Mouse (Mus musculus) R1 (cell line): ENCODE measurements at regions not wholly inside any gene's neighbourhood (a gene's known extent, or its start where the extent isn't known, plus 50 kb on each side); places are given as distances from the start of the nearest gene placed in this dataset.

ENCODE experiments used
- DNase-seq: peaks from one replicate; pipeline ENCODE4 v3.0.0-alpha.2; 2018; ENCODE audit warnings: low read depth, low spot score

DNA sequence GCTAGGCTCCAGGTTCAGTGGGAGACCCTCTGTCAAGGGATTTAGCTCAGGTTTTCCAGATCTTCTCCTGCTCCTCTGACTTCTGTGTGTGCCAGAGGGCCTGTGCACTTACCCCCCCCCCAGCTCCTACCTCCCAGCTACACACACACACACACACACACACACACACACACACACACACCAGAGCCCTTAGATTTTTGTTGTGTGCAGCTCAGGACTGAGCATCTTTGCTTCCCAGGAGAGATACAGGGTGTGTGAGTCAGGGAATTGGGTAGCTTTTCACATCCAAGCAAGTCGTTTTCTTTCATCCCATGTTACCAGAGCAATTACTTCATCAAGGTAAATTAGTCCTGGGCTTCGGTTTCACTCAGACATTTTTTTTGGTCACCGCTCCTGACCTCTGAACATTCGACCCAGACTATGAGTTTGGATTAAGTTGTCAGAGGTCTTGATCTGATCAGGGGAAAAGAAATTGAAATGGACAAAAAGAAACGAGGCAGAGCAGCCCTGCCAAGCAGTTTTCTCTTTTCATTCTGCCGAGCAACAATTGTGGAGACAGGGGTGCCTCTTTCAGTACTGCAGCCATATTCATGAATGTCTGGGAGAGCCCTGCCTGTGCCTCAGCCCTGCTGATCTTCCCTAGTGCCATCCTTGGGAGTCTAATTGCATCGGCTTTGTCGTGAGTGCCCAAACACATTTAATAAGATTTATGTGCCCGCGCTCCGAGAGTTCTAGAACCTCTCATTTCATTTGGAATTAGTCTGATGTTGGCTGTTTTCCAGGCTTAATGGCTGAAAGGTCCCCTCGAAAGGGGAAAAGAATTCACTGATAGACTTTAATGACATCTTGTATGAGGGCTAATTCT is 241.3 kb downstream of the 1500009L16Rik start:
- DNase-seq, result no peak

GRCm38 (mm10) chr10:83964838-83965237 is 242.2 kb downstream of the 1500009L16Rik start:
- no peak for DNase-seq

GRCm38 (mm10) chr10:83970501-83970900 is 247.8 kb downstream of the 1500009L16Rik start:
- no peak for DNase-seq

GRCm38 (mm10) chr10:83974548-83974947 is 251.9 kb downstream of the 1500009L16Rik start:
- no peak for DNase-seq

GRCm38 (mm10) chr10:83976548-83976947 is 253.9 kb downstream of the 1500009L16Rik start:
- peak; percentile 42 for DNase-seq

DNA sequence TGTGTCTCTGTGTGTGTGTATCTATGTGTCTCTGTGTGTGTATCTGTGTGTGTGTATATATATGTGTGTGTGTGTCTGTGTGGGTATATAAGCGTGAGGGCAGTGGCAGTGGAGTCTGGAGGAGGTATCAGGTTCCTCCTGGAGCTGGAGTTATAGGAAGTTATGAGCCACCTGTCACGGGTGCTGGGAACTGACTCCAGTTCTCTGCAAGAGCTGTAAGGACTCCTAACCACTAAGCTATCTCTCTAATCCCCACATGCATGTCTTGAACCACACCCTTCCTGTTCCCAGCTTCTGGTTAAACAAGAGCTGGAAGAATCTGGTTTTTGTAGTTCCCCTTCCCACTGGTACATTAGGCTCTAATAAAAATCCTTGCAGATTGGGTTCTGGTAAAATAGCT is 257.3 kb downstream of the 1500009L16Rik start:
- DNase-seq, result no peak

DNA sequence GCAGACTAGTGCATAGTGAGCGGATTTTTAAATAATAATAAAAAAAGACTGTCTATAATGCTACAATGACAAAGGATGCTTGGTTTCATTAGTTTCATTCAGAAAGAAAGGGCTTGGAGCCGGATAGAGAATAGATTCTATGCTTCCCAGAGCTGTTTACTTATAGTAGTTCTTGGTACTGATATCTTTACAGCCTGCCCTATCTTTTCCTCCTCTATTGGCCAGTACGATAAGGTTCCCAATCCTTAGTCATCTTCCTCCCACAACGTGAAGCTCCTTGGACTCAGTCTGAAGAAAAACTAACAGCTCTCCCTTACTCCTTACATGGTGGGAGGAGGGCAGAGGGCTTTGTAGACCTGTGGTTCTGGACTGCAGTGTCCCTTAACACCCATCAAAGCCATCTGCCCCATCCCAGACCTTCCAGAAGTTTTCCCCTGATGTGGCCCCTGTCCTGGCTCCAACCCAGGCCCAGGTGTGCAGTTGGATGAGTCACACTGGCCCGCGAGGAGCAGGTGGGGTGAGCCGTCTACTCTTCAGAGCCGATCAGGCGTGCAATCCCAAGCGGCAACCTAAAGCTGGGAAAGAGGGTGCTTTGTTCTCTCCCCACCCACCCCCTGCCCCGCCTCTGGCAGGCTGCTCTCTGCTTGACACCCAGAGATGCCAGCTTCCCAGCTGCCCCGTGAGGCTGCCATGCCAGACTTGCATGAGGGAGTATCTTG is 262.2 kb downstream of the 1500009L16Rik start:
- DNase-seq, result no peak

GRCm38 (mm10) chr10:83992577-83993305 is 270.1 kb downstream of the 1500009L16Rik start:
- DNase-seq, result no peak

DNA sequence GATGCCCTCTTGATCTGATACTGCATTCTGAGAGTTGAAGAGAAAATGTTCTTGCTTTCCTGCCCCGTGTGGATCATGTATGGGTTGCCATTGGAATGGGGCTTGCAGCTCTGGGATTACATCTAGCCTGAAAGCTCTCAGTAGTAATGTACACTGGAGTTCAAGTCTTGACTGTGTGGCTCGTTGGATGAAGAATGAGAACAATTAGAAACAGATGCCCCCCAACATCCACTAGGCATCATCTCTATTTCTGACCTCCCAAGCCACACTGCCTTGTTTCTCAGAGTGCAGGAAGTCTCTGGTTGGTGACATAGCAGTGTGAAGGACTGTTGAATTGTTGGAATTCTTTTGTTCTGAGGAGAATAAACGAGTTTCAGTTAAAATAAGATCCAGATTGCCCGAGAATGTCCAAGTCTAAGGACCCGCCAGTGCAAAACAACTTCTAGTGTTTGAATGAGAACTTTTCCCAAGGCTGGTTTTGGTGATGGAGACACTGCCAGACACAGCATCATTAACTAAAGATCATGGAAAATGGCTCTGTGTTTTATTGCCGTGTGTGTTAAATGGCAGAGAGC is 272.4 kb downstream of the 1500009L16Rik start:
- DNase-seq, result no peak

GRCm38 (mm10) chr10:83995913-83996312 is 273.2 kb downstream of the 1500009L16Rik start:
- DNase-seq, result no peak

GRCm38 (mm10) chr10:83996489-83996888 is 273.8 kb downstream of the 1500009L16Rik start:
- DNase-seq, result peak; percentile 80

GRCm38 (mm10) chr10:84000436-84001208 is 278.0 kb downstream of the 1500009L16Rik start:
- no peak for DNase-seq

GRCm38 (mm10) chr10:84002744-84003143 is 280.1 kb downstream of the 1500009L16Rik start:
- no peak for DNase-seq

- no peak for DNase-seq
These were observed 281.0 kb downstream of the 1500009L16Rik start for GRCm38 (mm10) chr10:84003601-84004149.

DNA sequence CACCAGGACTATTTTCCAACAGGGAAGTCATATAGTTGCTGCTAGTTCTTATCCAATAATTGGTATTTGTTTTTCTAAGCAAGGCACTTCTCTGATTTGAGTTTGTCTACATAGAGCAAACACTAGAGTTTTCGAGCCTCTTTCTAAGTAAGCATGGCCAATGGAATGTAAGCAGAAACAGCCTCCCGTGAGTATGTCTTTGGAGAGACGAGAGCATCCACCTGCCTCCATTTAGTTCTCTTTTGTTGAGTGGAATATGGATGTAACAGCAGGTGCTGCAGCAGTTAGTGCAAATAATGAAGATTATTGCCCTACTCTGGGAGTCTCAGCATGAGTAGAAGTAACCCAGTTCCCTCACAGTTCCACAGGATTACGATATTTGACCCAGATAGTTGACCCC is 286.3 kb downstream of the 1500009L16Rik start:
- DNase-seq, result no peak

DNA sequence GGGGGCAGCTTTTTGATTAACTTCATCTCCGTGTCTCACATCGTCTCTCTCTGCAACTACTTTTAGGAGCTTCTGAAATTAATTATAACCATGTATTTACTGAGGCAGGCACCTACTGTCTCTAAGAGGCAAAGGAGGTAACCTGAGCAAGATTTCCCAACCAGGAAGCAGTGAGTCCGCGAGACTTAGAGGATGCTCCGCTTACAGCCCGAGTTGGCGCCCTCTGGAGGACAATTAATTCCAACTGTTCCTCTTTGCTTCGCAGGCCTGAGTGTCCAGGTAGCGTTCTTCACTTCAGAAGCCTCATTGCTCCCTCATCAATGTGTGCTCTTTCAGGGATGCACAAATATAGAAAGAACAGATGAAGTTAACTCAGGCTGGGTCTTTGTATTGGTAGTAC is 296.7 kb downstream of the 1500009L16Rik start:
- DNase-seq, result peak; percentile 92

DNA sequence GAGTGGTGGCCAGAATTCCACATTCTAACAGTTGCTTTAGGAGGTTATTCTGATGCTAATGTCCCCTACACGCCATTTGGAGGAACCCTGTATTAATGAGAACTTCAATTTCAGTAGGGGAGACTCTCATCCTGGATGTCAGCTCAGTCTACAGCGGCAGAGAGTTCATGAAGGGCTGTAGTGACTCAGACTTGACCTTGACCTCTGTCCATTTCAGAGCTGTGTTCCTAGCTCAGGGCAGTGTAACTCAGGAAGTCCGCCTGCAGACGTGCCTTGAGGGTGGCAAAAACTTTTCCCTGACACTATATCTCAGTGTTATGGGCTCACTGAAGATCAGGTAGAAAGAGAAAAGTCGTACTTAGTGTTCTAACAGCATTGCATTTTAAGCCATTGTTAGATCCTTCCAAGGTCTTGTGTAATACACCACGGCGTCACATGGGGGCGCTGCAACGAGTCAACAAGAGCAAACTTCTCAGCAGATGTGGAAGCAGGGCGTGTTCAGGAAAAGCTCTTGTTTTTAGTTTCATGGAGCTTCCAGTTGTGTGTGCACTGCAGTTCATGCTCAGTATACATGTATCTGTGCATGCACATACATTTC is 297.5 kb downstream of the 1500009L16Rik start:
- DNase-seq, result peak; percentile 82

- DNase-seq, result peak; percentile 16
These were observed 298.8 kb downstream of the 1500009L16Rik start for GRCm38 (mm10) chr10:84021167-84022120.

DNA sequence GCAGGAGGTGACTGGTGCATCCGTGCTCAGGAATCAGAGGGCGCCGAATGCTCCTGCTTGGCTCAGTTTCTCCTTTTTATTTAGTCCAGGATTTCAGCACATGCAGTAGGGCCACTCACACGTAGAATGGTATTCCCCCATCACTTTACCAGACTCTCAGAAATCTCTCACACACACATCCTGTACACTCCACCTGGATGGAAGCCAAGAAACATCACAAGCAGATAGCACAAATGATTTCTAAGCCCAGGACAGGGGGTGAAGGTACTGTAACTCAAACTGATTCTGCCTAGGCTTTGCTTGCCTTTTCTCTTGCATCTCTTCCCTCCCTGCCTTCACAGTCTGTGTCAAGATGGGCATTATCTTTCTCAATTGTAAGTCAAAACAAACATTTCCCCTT is 301.6 kb downstream of the 1500009L16Rik start:
- no peak for DNase-seq
